Mouse (Mus musculus) heart, embryonic 14.5 days (tissue): ENCODE data around the gene Klhdc7a. TPM values are rescaled to one million over a fixed set of nuclear protein-coding genes. Genes with fewer than 3 reads are reported as not detected.

ENCODE experiments used
- ATAC-seq: fragments of 200-750 bp; cut with Nextera tagmentation; 2 replicates; pipeline ENCODE4 v1.8.0; 2017; ENCODE audit warnings: low read depth, moderate TSS enrichment; ENCODE audit not compliant: insufficient number of reproducible peaks, insufficient read depth, low FRiP score
- H3K27ac ChIP-seq, 2 experiments: fragments of 200-500 bp in 1 of 2; fragments of 300-500 bp in 1 of 2; sonication (generic) in 1 of 2; replicated peaks in 1 of 2; 2 replicates each; pipeline ENCODE4 v1.5.1; 2012 to 2014; ENCODE audit warnings: low read depth in 2 of 2, low read length in 2 of 2, control low read depth in 1 of 2, mild to moderate bottlenecking in 1 of 2, mixed read lengths in 1 of 2; ENCODE audit not compliant: control insufficient read depth in 1 of 2, insufficient read depth in 1 of 2
- H3K27me3 ChIP-seq: fragments of 300-500 bp; sonication (generic); 2 replicates; pipeline ENCODE4 v1.6.1; 2014; ENCODE audit warnings: mild to moderate bottlenecking, low read length, control low read depth; ENCODE audit not compliant: control insufficient read depth, insufficient read depth
- H3K36me3 ChIP-seq: fragments of 300-500 bp; sonication (generic); 2 replicates; pipeline ENCODE4 v1.6.1; 2014; ENCODE audit warnings: mild to moderate bottlenecking, control low read depth, low read length, mixed read lengths; ENCODE audit not compliant: control insufficient read depth, insufficient read depth
- H3K4me1 ChIP-seq, 2 experiments: fragments of 200-500 bp in 1 of 2; fragments of 300-500 bp in 1 of 2; sonication (generic) in 1 of 2; 2 replicates each; pipeline ENCODE4 v1.6.1; 2012 to 2014; ENCODE audit warnings: low read length in 2 of 2, control low read depth in 1 of 2, mixed read lengths in 1 of 2; ENCODE audit not compliant: control insufficient read depth in 2 of 2, insufficient read depth in 2 of 2
- H3K4me2 ChIP-seq: fragments of 300-500 bp; sonication (generic); 2 replicates; pipeline ENCODE4 v1.6.1; 2014; ENCODE audit warnings: mild to moderate bottlenecking, low read length
- H3K4me3 ChIP-seq, 2 experiments: fragments of 200-500 bp in 1 of 2; fragments of 300-500 bp in 1 of 2; sonication (generic) in 1 of 2; 2 replicates each; pipeline ENCODE4 v1.5.1; 2012 to 2014; ENCODE audit warnings: low read length in 2 of 2, mild to moderate bottlenecking in 2 of 2, control low read depth in 1 of 2, low read depth in 1 of 2, moderate library complexity in 1 of 2; ENCODE audit not compliant: control insufficient read depth in 1 of 2, insufficient read depth in 1 of 2
- H3K9ac ChIP-seq: fragments of 300-500 bp; sonication (generic); 2 replicates; pipeline ENCODE4 v1.6.1; 2014; ENCODE audit warnings: mild to moderate bottlenecking, low read length
- H3K9me3 ChIP-seq: fragments of 300-500 bp; sonication (generic); 2 replicates; pipeline ENCODE4 v1.6.1; 2016; ENCODE audit warnings: low read length, control low read depth; ENCODE audit not compliant: control insufficient read depth
- WGBS: fragments of 180-500 bp; shearing (Covaris S2); extraction: QIAGEN DNeasy Blood & Tissue Kit; methylation state at CpG from one replicate; pipeline ENCODE4 v1.1.7; 2014; 5-methylcytosine and 5-hydroxymethylcytosine counted together
- polyA plus RNA-seq: library from polyadenylated mRNA; unstranded; fragments of >200 nt; fragmentation: Nextera tagmentation; extraction: Ambion mirVana; gene quantifications from 2 replicates; pipeline ENCODE4 v1.2.1, GENCODE M21; 2014

The Klhdc7a gene
- polyA plus RNA-seq, 1 experiment from 2014 or later, result not detected

GRCm38 (mm10) chr4:139999033-139999432, 31.2 kb upstream of the Klhdc7a start:
- Histone ChIP-seq H3K36me3 (no peaks in the 10 kb centered on the region), H3K9ac (no peak overlapping the region), H3K27me3 (peaks cover 38% of the 10 kb centered on the region), H3K4me2 (no peak overlapping the region), H3K4me3 (no peak overlapping the region), H3K27ac (no peak overlapping the region), H3K4me1 (no peaks in the 10 kb centered on the region; a peak in 1 of 4 replicates), H3K9me3 (peaks cover 15% of the 10 kb centered on the region)
- WGBS, result 63% methylated on average over 7 of the region's 7 CpGs
- ATAC-seq, result no peak

- Histone ChIP-seq H3K4me1 (no peaks in the 10 kb centered on the region), H3K9me3 (peaks cover 15% of the 10 kb centered on the region), H3K4me3 (no peak overlapping the region), H3K27ac (no peak overlapping the region), H3K9ac (no peak overlapping the region), H3K4me2 (no peak overlapping the region), H3K36me3 (no peaks in the 10 kb centered on the region), H3K27me3 (peaks cover 4% of the 10 kb centered on the region; the same call in 1 of the 2 replicates)
- WGBS, result 40% methylated on average over 8 of the region's 8 CpGs
- ATAC-seq, result no peak
These were observed 27.8 kb upstream of the Klhdc7a start for GRCm38 (mm10) chr4:139995659-139996058.

DNA sequence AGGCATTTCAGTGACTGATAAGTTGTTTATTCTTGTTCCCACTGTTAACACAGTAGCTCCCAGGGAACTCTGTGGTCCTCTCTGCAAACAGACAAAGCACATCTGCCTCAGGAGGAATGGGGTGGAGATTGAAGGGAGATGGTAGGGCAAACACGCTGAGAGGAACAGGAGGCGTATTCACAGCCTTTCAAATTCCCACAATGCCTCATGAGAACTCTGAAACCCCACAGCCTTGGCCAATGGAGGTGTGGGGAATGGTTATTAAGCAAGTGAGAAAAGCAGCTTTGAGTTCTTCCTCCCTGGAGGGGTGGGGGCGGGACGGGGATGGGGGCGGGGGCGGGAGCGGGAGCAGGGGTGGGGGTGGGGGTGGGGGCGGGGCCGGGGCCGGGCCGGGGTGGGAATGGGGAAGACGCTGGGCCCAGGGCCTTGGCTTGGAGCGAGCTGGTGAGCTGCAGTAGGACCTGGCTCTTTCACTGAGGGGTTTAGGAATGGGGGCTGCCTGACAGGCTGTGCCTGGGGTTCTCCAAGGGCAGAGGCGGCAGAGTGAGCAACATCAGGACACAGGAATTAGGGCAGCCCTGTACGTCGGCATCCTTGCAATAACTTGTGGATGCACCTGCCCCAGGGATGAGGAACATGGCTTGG, 25.4 kb upstream of the Klhdc7a start:
- Histone ChIP-seq H3K9ac (no peak overlapping the region), H3K4me2 (no peak overlapping the region), H3K4me3 (no peak overlapping the region), H3K9me3 (peaks cover 12% of the 10 kb centered on the region), H3K27me3 (no peaks in the 10 kb centered on the region), H3K27ac (no peak overlapping the region), H3K36me3 (no peaks in the 10 kb centered on the region), H3K4me1 (no peaks in the 10 kb centered on the region)
- WGBS, result 30% methylated on average over 6 of the region's 16 CpGs
- ATAC-seq, result no peak

DNA sequence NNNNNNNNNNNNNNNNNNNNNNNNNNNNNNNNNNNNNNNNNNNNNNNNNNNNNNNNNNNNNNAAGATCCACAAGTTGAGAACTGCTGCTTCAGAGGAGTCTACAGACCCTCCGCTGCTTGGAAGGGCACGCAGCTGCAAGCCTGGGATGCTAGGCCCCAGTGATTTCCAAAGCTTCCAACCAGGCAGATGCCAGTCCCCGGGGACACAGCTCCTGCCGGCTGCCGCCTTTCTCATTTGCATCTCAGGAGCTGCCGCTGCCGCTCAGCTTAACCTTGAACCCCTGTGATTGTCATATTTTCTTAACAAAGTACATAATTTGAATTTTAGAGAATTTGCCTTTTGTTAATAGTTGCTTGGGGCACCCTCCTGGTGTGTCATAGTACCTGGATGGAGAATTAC, 19.1 kb upstream of the Klhdc7a start:
- H3K4me1 ChIP-seq, result no peaks in the 10 kb centered on the region
- no peak for ATAC-seq
- H3K9ac ChIP-seq, result no peak overlapping the region
- no peaks in the 10 kb centered on the region for H3K36me3 ChIP-seq
- H3K4me2 ChIP-seq, result no peak overlapping the region
- no peak overlapping the region for H3K27ac ChIP-seq
- H3K9me3 ChIP-seq, result no peaks in the 10 kb centered on the region
- H3K4me3 ChIP-seq, result no peak overlapping the region
- WGBS, result 29% methylated on average over 7 of the region's 7 CpGs
- H3K27me3 ChIP-seq, result peaks cover 8% of the 10 kb centered on the region; the same call in 1 of the 2 replicates

GRCm38 (mm10) chr4:139978716-139979115, 10.9 kb upstream of the Klhdc7a start:
- Histone ChIP-seq H3K4me2 (no peak overlapping the region), H3K4me3 (no peak overlapping the region), H3K9ac (no peak overlapping the region), H3K9me3 (no peaks in the 10 kb centered on the region), H3K27ac (no peak overlapping the region), H3K4me1 (peaks cover 4 to 5% of the 10 kb centered on the region in 2 experiments; a peak in 2 of 4 replicates), H3K27me3 (peaks cover 8% of the 10 kb centered on the region; the same call in 1 of the 2 replicates), H3K36me3 (no peaks in the 10 kb centered on the region)
- ATAC-seq, result no peak
- 31% methylated on average over 5 of the region's 5 CpGs for WGBS

DNA sequence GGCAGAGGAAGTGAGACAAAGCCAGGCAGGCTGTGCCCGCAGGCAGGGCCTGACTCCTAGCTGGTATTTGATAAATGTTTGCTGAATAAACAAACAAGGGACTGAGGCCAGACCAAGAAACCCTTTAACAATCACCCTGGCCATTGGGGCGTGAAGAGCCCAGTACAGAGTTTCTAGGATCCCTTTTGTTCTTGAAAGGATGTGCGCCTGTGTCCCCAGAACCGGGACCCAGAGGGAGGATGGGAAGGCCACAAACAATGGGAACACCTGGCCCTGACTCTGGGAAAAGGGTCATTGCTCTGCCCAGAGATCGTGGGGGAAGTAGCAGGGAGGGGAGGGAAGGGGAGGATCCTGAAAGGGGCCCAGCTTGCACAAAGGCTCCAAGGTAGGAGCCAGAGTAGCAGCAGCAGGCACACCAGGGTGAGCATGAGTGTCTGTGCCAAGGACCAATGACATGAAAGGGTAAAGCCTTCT, 9.5 kb upstream of the Klhdc7a start:
- H3K27ac ChIP-seq, result 0 out of 4 replicates have a peak overlapping the region, but pooled peaks of 1 of the 2 experiments have one; percentile 14
- no peak for ATAC-seq
- peaks cover 4 to 5% of the 10 kb centered on the region in 2 experiments; a peak in 2 of 4 replicates for H3K4me1 ChIP-seq
- H3K4me3 ChIP-seq, result no peak overlapping the region
- H3K9ac ChIP-seq, result no peak overlapping the region
- peaks cover 4% of the 10 kb centered on the region; the same call in 1 of the 2 replicates for H3K27me3 ChIP-seq
- WGBS, result 33% methylated on average over 5 of the region's 5 CpGs
- no peaks in the 10 kb centered on the region for H3K36me3 ChIP-seq
- H3K4me2 ChIP-seq, result no peak overlapping the region
- H3K9me3 ChIP-seq, result no peaks in the 10 kb centered on the region

- Histone ChIP-seq H3K4me3 (no peak overlapping the region), H3K4me2 (no peak overlapping the region), H3K36me3 (no peaks in the 10 kb centered on the region), H3K27me3 (no peaks in the 10 kb centered on the region), H3K9ac (no peak overlapping the region), H3K4me1 (peaks cover 4 to 5% of the 10 kb centered on the region in 2 experiments; a peak in 2 of 4 replicates), H3K9me3 (no peaks in the 10 kb centered on the region), H3K27ac (no peak overlapping the region)
- no peak for ATAC-seq
- WGBS, result 44% methylated on average over 7 of the region's 7 CpGs
These were observed 6.7 kb upstream of the Klhdc7a start for GRCm38 (mm10) chr4:139974506-139974905.
